Mouse (Mus musculus): ENCODE results near the gene Anapc4. TPM values are rescaled to one million over a fixed set of nuclear protein-coding genes. Genes with fewer than 3 reads are reported as not detected.

Gene Anapc4
- polyA plus RNA-seq, 1 experiment from 2014 or later = 152 TPM

DNA sequence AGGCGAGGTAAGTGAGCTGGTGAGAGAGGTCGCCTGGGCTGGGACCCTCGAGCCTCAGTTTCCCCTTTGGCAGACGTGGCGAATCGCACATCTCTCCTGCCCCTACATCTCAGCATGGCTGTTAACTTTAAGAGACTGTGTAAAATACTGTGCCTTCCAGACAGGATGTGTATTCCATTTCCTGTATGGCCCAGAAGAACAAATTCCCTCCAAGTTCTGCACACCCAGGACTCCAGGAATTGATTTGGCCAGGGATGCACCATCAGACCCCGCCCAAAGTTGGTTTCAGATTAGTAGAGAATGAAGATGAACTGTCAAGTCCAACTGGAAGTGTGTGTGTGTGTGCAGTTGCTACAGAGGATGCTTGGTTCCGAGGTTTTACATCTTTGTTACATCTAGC lies 574 bp downstream of the Anapc4 start:
- Histone ChIP-seq H3K9ac (replicated peaks; ENCODE audit: low read length) (peak overlapping the region; percentile 87), H3K4me2 (ENCODE audit: low read depth, low read length) (peak overlapping the region; percentile 62), H3K4me1 (ENCODE audit: control insufficient read depth, insufficient read depth, low read length) (no peaks in the 10 kb centered on the region), H3K4me3 (ENCODE audit: low read depth, low read length) (peak overlapping the region; percentile 67), H3K27me3 (ENCODE audit: control insufficient read depth, insufficient read depth, low read length) (no peaks in the 10 kb centered on the region), H3K27ac (replicated peaks; ENCODE audit: low read depth, low read length) (peak overlapping the region; percentile 63), H3K9me3 (replicated peaks; ENCODE audit: control insufficient read depth, low read length) (no peaks in the 10 kb centered on the region), H3K36me3 (replicated peaks; ENCODE audit: control insufficient read depth, insufficient read depth, low read depth, low read length) (no peaks in the 10 kb centered on the region)
- 13% methylated on average over 8 of the region's 8 CpGs for WGBS
- ATAC-seq (replicated peaks; ENCODE audit: insufficient number of reproducible peaks, low FRiP score, low TSS enrichment, low read depth) (no peak), DNase-seq (ENCODE audit: low spot score) (peak; percentile 9)

DNA sequence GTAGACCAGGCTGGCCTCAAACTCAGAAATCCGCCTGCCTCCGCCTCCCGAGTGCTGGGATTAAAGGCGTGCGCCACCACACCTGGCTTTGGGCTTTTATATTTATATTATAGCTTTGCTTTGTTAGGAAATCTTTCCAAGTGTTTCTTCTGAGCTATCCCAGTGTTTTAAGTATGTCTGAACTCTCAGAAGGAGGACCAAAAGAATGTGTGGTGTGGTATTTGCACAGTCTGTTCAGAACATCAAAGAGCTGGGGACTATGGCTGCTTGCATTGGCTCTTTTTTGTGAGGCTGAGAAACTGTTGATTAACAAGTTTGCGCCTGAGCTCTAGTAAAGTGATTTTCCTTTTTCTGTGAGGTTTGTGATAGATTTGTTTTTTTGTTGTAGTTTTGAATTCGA lies 10.5 kb downstream of the Anapc4 start:
- Histone ChIP-seq H3K4me2 (ENCODE audit: low read depth, low read length) (no peak overlapping the region), H3K9me3 (replicated peaks; ENCODE audit: control insufficient read depth, low read length) (no peaks in the 10 kb centered on the region), H3K9ac (replicated peaks; ENCODE audit: low read length) (no peak overlapping the region), H3K36me3 (replicated peaks; ENCODE audit: control insufficient read depth, insufficient read depth, low read depth, low read length) (peaks cover 7% of the 10 kb centered on the region), H3K4me1 (ENCODE audit: control insufficient read depth, insufficient read depth, low read length) (no peaks in the 10 kb centered on the region), H3K27me3 (ENCODE audit: control insufficient read depth, insufficient read depth, low read length) (no peaks in the 10 kb centered on the region), H3K4me3 (ENCODE audit: low read depth, low read length) (no peak overlapping the region), H3K27ac (replicated peaks; ENCODE audit: low read depth, low read length) (no peak overlapping the region)
- no peak for DNase-seq (ENCODE audit: low spot score)
- no peak for ATAC-seq (replicated peaks; ENCODE audit: insufficient number of reproducible peaks, low FRiP score, low TSS enrichment, low read depth)
- 93% methylated on average over 7 of the region's 7 CpGs for WGBS

DNA sequence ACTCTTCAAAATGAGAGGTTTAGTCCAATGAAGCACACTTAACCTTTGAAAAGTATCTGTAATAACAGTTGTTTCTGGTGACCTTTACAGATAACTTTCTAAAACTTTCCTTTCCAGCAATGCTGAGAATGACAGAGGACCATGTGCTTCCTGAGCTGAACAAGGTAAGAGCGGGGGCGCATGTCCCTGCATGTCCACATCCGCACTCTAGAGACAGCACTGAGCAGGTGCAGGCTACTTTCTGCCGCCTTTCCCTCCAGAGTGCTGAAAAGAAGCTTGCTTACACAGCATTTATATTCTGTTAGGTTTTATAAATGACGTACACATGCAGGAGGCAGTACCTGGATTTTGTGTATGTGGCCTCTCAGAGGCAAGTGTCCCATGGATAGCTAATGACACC lies 21.9 kb downstream of the Anapc4 start:
- no peak for ATAC-seq (replicated peaks; ENCODE audit: insufficient number of reproducible peaks, low FRiP score, low TSS enrichment, low read depth)
- no peak overlapping the region for H3K4me2 ChIP-seq (ENCODE audit: low read depth, low read length)
- H3K36me3 ChIP-seq (replicated peaks; ENCODE audit: control insufficient read depth, insufficient read depth, low read depth, low read length) = peaks cover 12% of the 10 kb centered on the region
- DNase-seq (ENCODE audit: low spot score) = peak; percentile 12
- no peaks in the 10 kb centered on the region for H3K27me3 ChIP-seq (ENCODE audit: control insufficient read depth, insufficient read depth, low read length)
- WGBS = 85% methylated on average over 5 of the region's 5 CpGs
- no peaks in the 10 kb centered on the region for H3K4me1 ChIP-seq (ENCODE audit: control insufficient read depth, insufficient read depth, low read length)
- H3K27ac ChIP-seq (replicated peaks; ENCODE audit: low read depth, low read length) = no peak overlapping the region
- no peak overlapping the region for H3K9ac ChIP-seq (replicated peaks; ENCODE audit: low read length)
- no peak overlapping the region for H3K4me3 ChIP-seq (ENCODE audit: low read depth, low read length)
- H3K9me3 ChIP-seq (replicated peaks; ENCODE audit: control insufficient read depth, low read length) = no peaks in the 10 kb centered on the region

DNA sequence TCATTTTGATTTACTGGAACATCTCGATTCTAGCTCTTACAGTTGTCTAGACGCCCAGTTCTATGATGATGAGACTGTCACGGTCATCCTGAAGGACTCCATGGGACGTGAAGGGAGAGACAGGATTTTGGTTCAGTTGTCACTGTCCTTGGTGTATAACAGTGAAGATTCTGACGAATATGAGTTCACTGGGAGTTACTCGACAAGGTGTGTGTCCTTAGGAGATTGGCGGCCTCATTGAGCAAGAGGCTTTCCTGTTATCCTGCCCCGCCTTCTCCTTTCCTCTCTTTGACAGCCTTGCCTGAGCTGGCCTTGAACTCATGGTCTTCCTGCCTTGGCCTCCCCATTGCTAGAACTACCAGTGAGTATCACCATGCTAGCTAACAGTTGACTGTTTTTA lies 30.6 kb downstream of the Anapc4 start:
- Histone ChIP-seq H3K9me3 (replicated peaks; ENCODE audit: control insufficient read depth, low read length) (no peaks in the 10 kb centered on the region), H3K4me3 (ENCODE audit: low read depth, low read length) (no peak overlapping the region), H3K27ac (replicated peaks; ENCODE audit: low read depth, low read length) (no peak overlapping the region), H3K4me2 (ENCODE audit: low read depth, low read length) (no peak overlapping the region), H3K4me1 (ENCODE audit: control insufficient read depth, insufficient read depth, low read length) (no peaks in the 10 kb centered on the region), H3K9ac (replicated peaks; ENCODE audit: low read length) (no peak overlapping the region), H3K36me3 (replicated peaks; ENCODE audit: control insufficient read depth, insufficient read depth, low read depth, low read length) (peaks cover 12% of the 10 kb centered on the region), H3K27me3 (ENCODE audit: control insufficient read depth, insufficient read depth, low read length) (no peaks in the 10 kb centered on the region)
- WGBS = 92% methylated on average over 8 of the region's 8 CpGs
- DNase-seq (ENCODE audit: low spot score) (no peak), ATAC-seq (replicated peaks; ENCODE audit: insufficient number of reproducible peaks, low FRiP score, low TSS enrichment, low read depth) (no peak)

DNA sequence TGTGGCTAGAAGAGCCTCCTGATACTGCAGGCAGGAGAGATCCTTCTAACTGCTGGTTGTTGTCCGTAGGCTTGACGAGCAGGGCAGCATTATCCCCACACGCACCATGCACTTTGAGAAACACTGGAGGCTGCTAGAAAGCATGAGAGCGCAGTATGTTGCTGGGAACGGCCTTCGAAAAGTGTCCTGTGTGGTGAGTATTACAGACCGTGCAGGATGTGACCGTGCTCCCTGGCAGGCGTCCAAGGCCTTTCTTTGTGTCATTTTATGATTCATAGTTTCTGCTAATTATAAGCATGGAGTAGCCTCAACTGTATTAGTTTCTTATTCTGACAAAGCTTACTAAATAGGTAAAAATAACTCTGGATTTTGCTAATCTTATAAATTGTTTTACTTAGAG lies 32.0 kb downstream of the Anapc4 start:
- H3K27ac ChIP-seq (replicated peaks; ENCODE audit: low read depth, low read length) = no peak overlapping the region
- DNase-seq (ENCODE audit: low spot score) = no peak
- ATAC-seq (replicated peaks; ENCODE audit: insufficient number of reproducible peaks, low FRiP score, low TSS enrichment, low read depth) = no peak
- WGBS = 89% methylated on average over 9 of the region's 9 CpGs
- no peaks in the 10 kb centered on the region for H3K4me1 ChIP-seq (ENCODE audit: control insufficient read depth, insufficient read depth, low read length)
- H3K9me3 ChIP-seq (replicated peaks; ENCODE audit: control insufficient read depth, low read length) = no peaks in the 10 kb centered on the region
- H3K4me3 ChIP-seq (ENCODE audit: low read depth, low read length) = no peak overlapping the region
- no peaks in the 10 kb centered on the region for H3K27me3 ChIP-seq (ENCODE audit: control insufficient read depth, insufficient read depth, low read length)
- no peak overlapping the region for H3K9ac ChIP-seq (replicated peaks; ENCODE audit: low read length)
- H3K4me2 ChIP-seq (ENCODE audit: low read depth, low read length) = no peak overlapping the region
- H3K36me3 ChIP-seq (replicated peaks; ENCODE audit: control insufficient read depth, insufficient read depth, low read depth, low read length) = peaks cover 12% of the 10 kb centered on the region

DNA sequence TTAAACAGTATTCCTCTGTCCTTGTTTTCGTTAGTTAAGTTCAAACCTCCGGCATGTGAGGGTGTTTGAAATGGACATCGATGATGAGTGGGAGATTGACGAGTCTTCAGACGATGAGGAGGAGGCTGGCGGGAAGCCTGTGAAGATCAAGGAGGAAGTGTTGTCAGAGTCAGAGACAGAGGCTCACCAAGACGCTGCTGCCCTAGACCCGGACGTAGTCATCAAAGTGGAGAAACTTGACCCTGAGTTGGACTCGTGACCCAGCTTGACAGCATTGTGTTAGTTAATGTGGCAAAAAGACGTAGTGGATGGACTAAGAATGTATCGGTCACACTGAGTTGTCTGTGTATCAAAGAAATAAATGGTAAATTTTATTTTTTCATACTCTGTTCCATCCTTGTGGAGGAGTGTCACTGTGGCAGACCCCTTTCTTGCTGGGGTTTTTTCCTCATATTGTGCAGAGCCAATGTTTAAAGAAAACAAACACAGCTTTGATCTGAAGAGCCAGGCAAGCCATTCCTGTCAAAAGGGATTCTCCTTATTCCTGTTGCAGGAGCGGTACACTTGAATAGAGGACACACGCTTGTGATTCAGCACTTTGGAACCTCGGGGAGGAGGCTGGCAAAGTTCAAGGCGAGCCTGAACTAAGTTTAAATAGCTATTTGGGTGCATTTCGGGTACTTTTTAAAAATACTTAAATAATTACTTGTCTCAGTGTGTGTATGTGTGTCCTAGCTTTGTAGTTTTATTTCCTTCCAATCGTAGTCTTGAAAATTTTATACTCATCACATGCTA lies 32.7 kb downstream of the Anapc4 start:
- no peak overlapping the region for H3K4me3 ChIP-seq (ENCODE audit: low read depth, low read length)
- WGBS = 85% methylated on average over 18 of the region's 18 CpGs

DNA sequence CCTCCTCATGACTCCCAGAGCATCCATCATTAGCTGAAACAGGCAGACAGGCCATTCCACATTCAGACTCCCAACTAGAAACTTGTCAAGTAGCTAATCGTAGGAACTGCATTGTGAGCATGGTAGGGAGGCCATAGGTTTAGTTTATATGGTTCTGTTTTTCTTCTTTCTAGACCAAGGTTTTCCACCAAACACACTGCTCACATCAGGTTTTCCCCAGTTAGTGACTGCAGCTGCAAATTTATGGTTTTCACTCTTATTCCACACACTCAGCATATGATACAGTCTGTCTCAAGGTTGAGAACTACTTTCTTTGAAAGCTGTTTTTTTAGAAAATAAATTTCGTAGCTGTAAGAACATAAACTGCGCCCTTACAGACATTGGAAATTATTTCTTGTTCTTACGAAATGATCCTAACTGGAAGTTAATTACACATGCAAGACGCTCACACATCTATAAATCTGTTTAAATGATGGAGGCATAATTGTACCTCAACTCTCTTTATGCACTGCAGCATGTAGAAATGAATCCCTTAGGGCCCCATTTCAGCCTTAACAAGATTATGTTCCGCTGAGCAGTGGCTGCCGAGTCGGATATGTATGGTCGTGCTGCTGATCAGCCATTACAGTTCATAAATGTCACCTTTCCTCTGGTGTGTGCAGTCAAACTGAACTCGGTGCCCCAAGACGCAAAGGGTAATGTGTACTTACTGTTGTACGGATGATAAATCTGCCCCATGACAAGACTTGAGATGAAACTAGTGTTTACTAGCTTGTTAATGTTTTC lies 35.3 kb downstream of the Anapc4 start:
- Histone ChIP-seq H3K36me3 (replicated peaks; ENCODE audit: control insufficient read depth, insufficient read depth, low read depth, low read length) (peaks cover 12% of the 10 kb centered on the region), H3K4me3 (ENCODE audit: low read depth, low read length) (no peak overlapping the region), H3K9me3 (replicated peaks; ENCODE audit: control insufficient read depth, low read length) (no peaks in the 10 kb centered on the region), H3K4me2 (ENCODE audit: low read depth, low read length) (no peak overlapping the region), H3K27ac (replicated peaks; ENCODE audit: low read depth, low read length) (no peak overlapping the region), H3K9ac (replicated peaks; ENCODE audit: low read length) (no peak overlapping the region), H3K4me1 (ENCODE audit: control insufficient read depth, insufficient read depth, low read length) (no peaks in the 10 kb centered on the region), H3K27me3 (ENCODE audit: control insufficient read depth, insufficient read depth, low read length) (no peaks in the 10 kb centered on the region)
- WGBS = 86% methylated on average over 12 of the region's 12 CpGs
- DNase-seq (ENCODE audit: low spot score) (no peak), ATAC-seq (replicated peaks; ENCODE audit: insufficient number of reproducible peaks, low FRiP score, low TSS enrichment, low read depth) (no peak)

More for the DNA sequence above, 32.7 kb downstream of the Anapc4 start:
- Histone ChIP-seq H3K9me3 (replicated peaks; ENCODE audit: control insufficient read depth, low read length) (no peaks in the 10 kb centered on the region), H3K27ac (replicated peaks; ENCODE audit: low read depth, low read length) (no peak overlapping the region), H3K4me2 (ENCODE audit: low read depth, low read length) (no peak overlapping the region), H3K27me3 (ENCODE audit: control insufficient read depth, insufficient read depth, low read length) (no peaks in the 10 kb centered on the region), H3K9ac (replicated peaks; ENCODE audit: low read length) (no peak overlapping the region), H3K4me1 (ENCODE audit: control insufficient read depth, insufficient read depth, low read length) (no peaks in the 10 kb centered on the region), H3K36me3 (replicated peaks; ENCODE audit: control insufficient read depth, insufficient read depth, low read depth, low read length) (peaks cover 12% of the 10 kb centered on the region)
- DNase-seq (ENCODE audit: low spot score) (no peak), ATAC-seq (replicated peaks; ENCODE audit: insufficient number of reproducible peaks, low FRiP score, low TSS enrichment, low read depth) (no peak)

DNA sequence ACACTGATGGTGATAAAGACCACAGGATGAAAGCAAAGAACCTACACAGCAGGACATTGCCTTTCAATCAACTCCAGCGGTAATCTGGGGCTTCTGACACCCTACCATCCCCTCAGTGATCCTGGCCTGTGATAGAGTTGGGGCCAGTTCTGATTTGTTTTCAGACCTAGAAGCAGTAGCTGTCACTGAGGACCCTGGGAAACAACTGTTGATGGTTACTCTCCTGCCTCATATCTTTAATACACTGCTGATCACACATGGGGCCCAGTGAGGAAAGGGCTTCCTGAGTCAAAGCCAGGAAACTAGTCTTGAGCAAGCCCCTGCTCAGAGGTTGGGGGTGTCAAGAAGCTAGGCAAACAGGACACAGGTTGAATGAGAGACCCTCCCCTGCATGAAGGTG lies 37.6 kb downstream of the Anapc4 start:
- Histone ChIP-seq H3K27ac (replicated peaks; ENCODE audit: low read depth, low read length) (no peak overlapping the region), H3K9me3 (replicated peaks; ENCODE audit: control insufficient read depth, low read length) (no peaks in the 10 kb centered on the region), H3K27me3 (ENCODE audit: control insufficient read depth, insufficient read depth, low read length) (no peaks in the 10 kb centered on the region), H3K4me3 (ENCODE audit: low read depth, low read length) (no peak overlapping the region), H3K4me1 (ENCODE audit: control insufficient read depth, insufficient read depth, low read length) (no peaks in the 10 kb centered on the region), H3K36me3 (replicated peaks; ENCODE audit: control insufficient read depth, insufficient read depth, low read depth, low read length) (peaks cover 4% of the 10 kb centered on the region), H3K4me2 (ENCODE audit: low read depth, low read length) (no peak overlapping the region), H3K9ac (replicated peaks; ENCODE audit: low read length) (no peak overlapping the region)
- no peak for ATAC-seq (replicated peaks; ENCODE audit: insufficient number of reproducible peaks, low FRiP score, low TSS enrichment, low read depth)
- DNase-seq (ENCODE audit: low spot score) = no peak
- 27% methylated on average over 1 of the region's 1 CpGs for WGBS

Data from embryonic facial prominence, embryonic 11.5 days (tissue).